Mouse (Mus musculus): ENCODE measurements at regions not wholly inside any gene's neighbourhood (a gene's known extent, or its start where the extent isn't known, plus 50 kb on each side); places are given as distances from the start of the nearest gene placed in this dataset.

DNA sequence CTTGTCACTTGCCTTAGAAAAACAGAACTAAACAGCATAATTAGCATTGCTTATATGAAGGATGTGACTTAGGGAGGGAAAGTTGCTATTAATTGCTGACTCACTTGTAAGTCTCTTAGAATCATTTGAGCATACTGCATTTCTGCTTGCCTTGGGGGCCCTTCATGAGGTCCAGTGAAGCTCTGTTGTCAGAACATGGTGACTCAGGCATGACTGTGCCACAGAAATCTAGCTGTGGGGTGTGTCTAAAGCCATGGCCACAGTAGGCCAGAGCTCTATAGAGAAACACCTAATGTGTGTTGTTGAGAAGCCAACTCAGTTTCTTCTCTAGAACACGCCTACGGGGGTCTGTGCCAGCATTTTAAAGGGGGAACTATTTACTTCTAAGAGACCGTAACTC, 153.2 kb upstream of the Pard3b start:
- H3K9me3 ChIP-seq (ENCODE audit: control insufficient read depth, low read depth, low read length), result peaks cover 1% of the 10 kb centered on the region; the same call in 1 of the 2 replicates
- H3K27me3 ChIP-seq (ENCODE audit: control insufficient read depth, insufficient read depth, low read length), result no peaks in the 10 kb centered on the region
- H3K4me1 ChIP-seq (ENCODE audit: control insufficient read depth, insufficient read depth, low read length), result no peaks in the 10 kb centered on the region
- H3K4me3 ChIP-seq (ENCODE audit: low read depth, low read length), result no peak overlapping the region
- ATAC-seq (ENCODE audit: insufficient number of reproducible peaks, insufficient read depth, low FRiP score, low read depth), result no peak
- H3K4me2 ChIP-seq (replicated peaks; ENCODE audit: low read depth, low read length), result no peak overlapping the region
- no peak overlapping the region for H3K27ac ChIP-seq (ENCODE audit: low read length)
- H3K36me3 ChIP-seq (ENCODE audit: control insufficient read depth, insufficient read depth, low read length), result no peaks in the 10 kb centered on the region
- WGBS, result 89% methylated on average over 3 of the region's 3 CpGs
- H3K9ac ChIP-seq (replicated peaks; ENCODE audit: low read depth, low read length), result no peak overlapping the region

DNA sequence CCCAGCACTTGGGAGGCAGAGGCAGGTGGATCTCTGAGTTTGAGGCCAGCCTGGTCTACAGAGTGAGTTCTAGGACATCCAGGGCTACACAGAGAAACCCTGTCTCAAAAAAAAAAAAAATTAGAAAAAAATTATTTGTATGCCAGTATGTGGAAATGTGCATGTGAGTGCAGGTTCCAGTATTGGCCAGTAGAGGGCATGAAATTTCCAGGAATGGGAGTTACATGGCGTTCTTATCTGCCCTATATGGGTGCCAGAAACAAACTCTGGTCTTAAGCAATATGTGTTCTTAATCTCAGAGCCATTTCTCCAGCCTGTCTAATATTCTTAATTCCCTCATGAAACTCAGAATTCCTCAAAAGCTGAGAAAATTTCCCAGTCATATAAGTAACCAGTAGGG, 113.7 kb upstream of the Pard3b start:
- Histone ChIP-seq H3K27ac (ENCODE audit: low read length) (no peak overlapping the region), H3K9me3 (ENCODE audit: control insufficient read depth, low read depth, low read length) (no peaks in the 10 kb centered on the region), H3K27me3 (ENCODE audit: control insufficient read depth, insufficient read depth, low read length) (no peaks in the 10 kb centered on the region), H3K9ac (replicated peaks; ENCODE audit: low read depth, low read length) (no peak overlapping the region), H3K36me3 (ENCODE audit: control insufficient read depth, insufficient read depth, low read length) (no peaks in the 10 kb centered on the region), H3K4me1 (ENCODE audit: control insufficient read depth, insufficient read depth, low read length) (no peaks in the 10 kb centered on the region), H3K4me3 (ENCODE audit: low read depth, low read length) (no peak overlapping the region), H3K4me2 (replicated peaks; ENCODE audit: low read depth, low read length) (no peak overlapping the region)
- 87% methylated on average over 1 of the region's 1 CpGs for WGBS
- ATAC-seq (ENCODE audit: insufficient number of reproducible peaks, insufficient read depth, low FRiP score, low read depth), result no peak

DNA sequence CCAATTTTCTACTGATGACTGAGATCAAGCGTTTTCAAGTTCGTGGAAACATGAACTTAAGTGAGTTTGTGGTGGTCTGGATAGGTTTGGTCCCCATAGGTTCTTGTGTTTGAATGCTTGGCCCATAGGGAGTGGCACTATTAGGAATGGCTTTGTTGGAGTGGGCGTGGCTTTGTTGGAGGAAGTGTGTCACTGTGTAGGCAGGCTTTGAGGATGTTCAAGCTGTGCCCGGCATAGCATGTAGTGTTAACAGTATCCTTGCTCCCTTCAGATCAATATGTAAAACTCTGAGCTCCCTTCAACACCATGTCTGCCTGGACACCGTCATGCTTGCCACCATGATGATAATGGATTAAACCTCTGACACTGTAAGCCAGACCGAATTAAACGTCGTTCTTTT, 112.7 kb upstream of the Pard3b start:
- no peak overlapping the region for H3K9ac ChIP-seq (replicated peaks; ENCODE audit: low read depth, low read length)
- H3K27ac ChIP-seq (ENCODE audit: low read length), result no peak overlapping the region
- H3K27me3 ChIP-seq (ENCODE audit: control insufficient read depth, insufficient read depth, low read length), result no peaks in the 10 kb centered on the region
- H3K9me3 ChIP-seq (ENCODE audit: control insufficient read depth, low read depth, low read length), result no peaks in the 10 kb centered on the region
- H3K4me1 ChIP-seq (ENCODE audit: control insufficient read depth, insufficient read depth, low read length), result no peaks in the 10 kb centered on the region
- no peak overlapping the region for H3K4me3 ChIP-seq (ENCODE audit: low read depth, low read length)
- ATAC-seq (ENCODE audit: insufficient number of reproducible peaks, insufficient read depth, low FRiP score, low read depth), result no peak
- H3K36me3 ChIP-seq (ENCODE audit: control insufficient read depth, insufficient read depth, low read length), result no peaks in the 10 kb centered on the region
- 76% methylated on average over 8 of the region's 8 CpGs for WGBS
- H3K4me2 ChIP-seq (replicated peaks; ENCODE audit: low read depth, low read length), result no peak overlapping the region

DNA sequence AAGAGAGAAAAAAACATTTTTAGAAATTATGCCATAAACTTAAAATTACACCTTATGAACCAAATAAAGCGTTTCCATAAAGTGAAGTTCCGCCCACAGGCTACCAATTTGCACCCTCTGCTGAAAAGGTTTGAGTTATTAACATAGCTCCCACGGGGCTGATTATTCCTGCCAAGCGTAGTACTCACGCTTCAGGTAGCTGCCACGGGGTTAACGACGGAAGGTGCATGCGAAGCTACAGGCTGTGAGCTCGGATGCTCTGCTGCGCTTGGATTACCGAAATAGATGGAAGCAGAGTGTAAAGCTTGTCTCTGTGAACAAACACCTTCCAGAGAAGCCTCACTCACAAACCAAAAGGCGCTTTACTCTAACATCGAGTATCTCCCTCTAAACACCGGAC, 109.9 kb upstream of the Pard3b start:
- WGBS, result 88% methylated on average over 15 of the region's 15 CpGs
- Histone ChIP-seq H3K27ac (ENCODE audit: low read length) (no peak overlapping the region), H3K9ac (replicated peaks; ENCODE audit: low read depth, low read length) (no peak overlapping the region), H3K36me3 (ENCODE audit: control insufficient read depth, insufficient read depth, low read length) (no peaks in the 10 kb centered on the region), H3K27me3 (ENCODE audit: control insufficient read depth, insufficient read depth, low read length) (no peaks in the 10 kb centered on the region), H3K4me1 (ENCODE audit: control insufficient read depth, insufficient read depth, low read length) (no peaks in the 10 kb centered on the region; the same call in 1 of the 2 replicates), H3K4me3 (ENCODE audit: low read depth, low read length) (no peak overlapping the region), H3K9me3 (ENCODE audit: control insufficient read depth, low read depth, low read length) (no peaks in the 10 kb centered on the region), H3K4me2 (replicated peaks; ENCODE audit: low read depth, low read length) (no peak overlapping the region)
- ATAC-seq (ENCODE audit: insufficient number of reproducible peaks, insufficient read depth, low FRiP score, low read depth), result no peak

DNA sequence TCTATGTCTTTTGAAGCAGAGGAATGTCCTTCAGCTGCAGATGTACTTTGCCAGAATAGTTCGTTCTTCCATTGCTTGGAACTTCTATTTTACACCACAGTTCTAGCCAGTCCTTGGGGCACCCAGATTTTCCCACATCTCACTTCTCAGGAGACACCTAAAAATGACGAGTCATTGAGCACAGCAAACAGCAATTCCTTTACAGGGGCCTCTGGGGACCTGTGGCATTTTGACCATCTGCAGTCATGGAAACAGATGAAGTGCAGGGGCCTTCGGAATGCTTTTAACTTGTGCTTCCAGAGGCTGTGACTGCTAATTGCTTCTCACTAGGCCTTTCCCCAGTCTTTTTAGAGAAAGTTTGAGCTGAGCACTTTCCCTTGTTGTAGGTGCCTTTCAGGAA, 108.5 kb upstream of the Pard3b start:
- Histone ChIP-seq H3K4me1 (ENCODE audit: control insufficient read depth, insufficient read depth, low read length) (no peaks in the 10 kb centered on the region; the same call in 1 of the 2 replicates), H3K27me3 (ENCODE audit: control insufficient read depth, insufficient read depth, low read length) (no peaks in the 10 kb centered on the region), H3K4me2 (replicated peaks; ENCODE audit: low read depth, low read length) (no peak overlapping the region), H3K9me3 (ENCODE audit: control insufficient read depth, low read depth, low read length) (no peaks in the 10 kb centered on the region), H3K36me3 (ENCODE audit: control insufficient read depth, insufficient read depth, low read length) (no peaks in the 10 kb centered on the region), H3K27ac (ENCODE audit: low read length) (no peak overlapping the region), H3K4me3 (ENCODE audit: low read depth, low read length) (no peak overlapping the region), H3K9ac (replicated peaks; ENCODE audit: low read depth, low read length) (no peak overlapping the region)
- WGBS, result 26% methylated on average over 3 of the region's 3 CpGs
- no peak for ATAC-seq (ENCODE audit: insufficient number of reproducible peaks, insufficient read depth, low FRiP score, low read depth)

DNA sequence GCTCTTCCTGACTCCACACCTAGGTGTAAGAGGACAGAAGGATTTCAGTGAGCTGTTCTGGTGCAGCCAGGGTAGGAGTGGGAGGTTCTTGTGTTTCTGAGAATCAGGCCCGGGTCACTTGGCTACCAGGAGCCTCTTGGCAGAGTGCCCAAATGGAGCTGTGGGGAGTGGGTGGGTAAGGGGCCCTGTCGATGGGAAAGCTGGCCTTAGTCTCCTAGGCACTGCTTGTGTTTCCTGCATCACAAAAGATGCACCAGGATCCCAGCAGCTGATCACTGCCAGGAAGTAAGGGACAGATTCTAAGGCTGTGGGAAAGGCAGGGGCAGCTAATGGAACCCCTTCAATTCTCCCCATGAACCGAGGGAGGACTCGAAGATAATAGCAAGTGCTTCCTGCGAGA, 107.1 kb upstream of the Pard3b start:
- H3K9ac ChIP-seq (replicated peaks; ENCODE audit: low read depth, low read length), result no peak overlapping the region
- no peaks in the 10 kb centered on the region; the same call in 1 of the 2 replicates for H3K4me1 ChIP-seq (ENCODE audit: control insufficient read depth, insufficient read depth, low read length)
- H3K4me3 ChIP-seq (ENCODE audit: low read depth, low read length), result no peak overlapping the region
- no peaks in the 10 kb centered on the region for H3K9me3 ChIP-seq (ENCODE audit: control insufficient read depth, low read depth, low read length)
- no peak overlapping the region for H3K4me2 ChIP-seq (replicated peaks; ENCODE audit: low read depth, low read length)
- no peaks in the 10 kb centered on the region for H3K27me3 ChIP-seq (ENCODE audit: control insufficient read depth, insufficient read depth, low read length)
- 42% methylated on average over 5 of the region's 5 CpGs for WGBS
- H3K27ac ChIP-seq (ENCODE audit: low read length), result no peak overlapping the region
- ATAC-seq (ENCODE audit: insufficient number of reproducible peaks, insufficient read depth, low FRiP score, low read depth), result 0 out of 2 replicates have a peak, but pooled peaks have one; percentile 28
- H3K36me3 ChIP-seq (ENCODE audit: control insufficient read depth, insufficient read depth, low read length), result no peaks in the 10 kb centered on the region

DNA sequence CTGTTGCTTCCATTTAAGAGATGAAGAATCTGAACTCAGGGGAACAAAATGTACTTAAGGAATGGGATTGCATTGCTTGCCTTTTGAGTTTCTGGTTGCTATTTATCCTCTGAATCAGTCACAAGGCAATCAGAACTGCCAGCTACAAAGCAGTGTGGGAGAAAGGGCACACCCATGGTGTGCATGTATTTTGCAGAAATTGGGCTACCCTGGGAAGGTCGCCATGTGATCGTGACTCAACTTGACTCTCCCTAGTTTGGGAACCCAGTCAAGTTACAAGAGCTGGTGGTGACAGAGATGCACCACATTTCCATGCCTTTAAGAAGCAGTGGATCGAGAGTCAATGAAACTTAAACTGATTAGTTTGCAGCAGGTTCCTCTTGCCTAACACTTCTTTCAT, 98.5 kb upstream of the Pard3b start:
- Histone ChIP-seq H3K27ac (ENCODE audit: low read length) (no peak overlapping the region), H3K27me3 (ENCODE audit: control insufficient read depth, insufficient read depth, low read length) (no peaks in the 10 kb centered on the region), H3K9ac (replicated peaks; ENCODE audit: low read depth, low read length) (no peak overlapping the region), H3K9me3 (ENCODE audit: control insufficient read depth, low read depth, low read length) (no peaks in the 10 kb centered on the region), H3K36me3 (ENCODE audit: control insufficient read depth, insufficient read depth, low read length) (no peaks in the 10 kb centered on the region), H3K4me3 (ENCODE audit: low read depth, low read length) (no peak overlapping the region), H3K4me1 (ENCODE audit: control insufficient read depth, insufficient read depth, low read length) (no peaks in the 10 kb centered on the region), H3K4me2 (replicated peaks; ENCODE audit: low read depth, low read length) (no peak overlapping the region)
- ATAC-seq (ENCODE audit: insufficient number of reproducible peaks, insufficient read depth, low FRiP score, low read depth), result no peak
- 89% methylated on average over 3 of the region's 3 CpGs for WGBS

DNA sequence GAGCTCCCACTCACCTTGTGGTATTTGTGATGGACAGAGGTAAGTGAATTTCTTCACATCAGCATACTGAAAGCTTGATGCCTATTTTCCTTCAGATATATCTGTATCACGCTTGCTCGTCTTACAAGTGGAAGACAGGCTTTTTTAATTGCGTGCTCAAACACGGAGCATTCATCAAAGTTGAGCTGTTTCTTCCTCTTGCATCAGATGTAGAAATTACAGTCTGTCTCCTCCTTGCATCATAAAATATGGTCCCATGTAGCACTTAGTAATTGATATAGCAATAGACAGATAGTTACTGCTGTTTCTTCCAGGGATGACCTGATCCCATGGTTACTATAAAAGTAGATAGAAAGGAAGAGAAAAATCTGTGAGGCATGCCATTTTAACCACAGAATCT, 97.5 kb upstream of the Pard3b start:
- no peak for ATAC-seq (ENCODE audit: insufficient number of reproducible peaks, insufficient read depth, low FRiP score, low read depth)
- Histone ChIP-seq H3K4me2 (replicated peaks; ENCODE audit: low read depth, low read length) (no peak overlapping the region), H3K27ac (ENCODE audit: low read length) (no peak overlapping the region), H3K9me3 (ENCODE audit: control insufficient read depth, low read depth, low read length) (no peaks in the 10 kb centered on the region), H3K4me3 (ENCODE audit: low read depth, low read length) (no peak overlapping the region), H3K4me1 (ENCODE audit: control insufficient read depth, insufficient read depth, low read length) (no peaks in the 10 kb centered on the region), H3K36me3 (ENCODE audit: control insufficient read depth, insufficient read depth, low read length) (no peaks in the 10 kb centered on the region), H3K27me3 (ENCODE audit: control insufficient read depth, insufficient read depth, low read length) (no peaks in the 10 kb centered on the region), H3K9ac (replicated peaks; ENCODE audit: low read depth, low read length) (no peak overlapping the region)
- WGBS, result 87% methylated on average over 4 of the region's 4 CpGs
